Mouse (Mus musculus): Measurements from ENCODE around the gene Meis2. TPM values are rescaled to one million over a fixed set of nuclear protein-coding genes. Genes with fewer than 3 reads are reported as not detected.

Gene Meis2
- total RNA-seq, 1 experiment from 2014 or later: 159 TPM

DNA sequence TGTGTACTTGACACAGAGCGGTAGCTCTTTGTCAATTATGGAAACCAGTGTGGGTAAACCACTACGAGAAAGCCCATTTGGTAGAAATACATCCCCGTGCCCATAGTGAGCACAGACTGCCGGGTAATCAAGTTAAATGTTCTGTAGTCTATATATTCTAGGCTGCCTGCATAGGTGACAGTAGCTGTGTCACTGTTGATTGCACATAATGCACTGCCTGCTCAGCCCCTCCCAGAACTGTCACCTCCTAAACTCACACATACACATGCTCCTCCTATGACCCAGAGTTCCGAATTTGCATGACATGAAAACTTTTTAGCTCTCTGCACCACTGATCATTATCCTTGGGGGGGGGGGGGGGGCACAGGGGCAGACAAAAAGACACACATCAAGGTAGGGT is 65.1 kb downstream of the Meis2 start:
- no peak for DNase-seq

DNA sequence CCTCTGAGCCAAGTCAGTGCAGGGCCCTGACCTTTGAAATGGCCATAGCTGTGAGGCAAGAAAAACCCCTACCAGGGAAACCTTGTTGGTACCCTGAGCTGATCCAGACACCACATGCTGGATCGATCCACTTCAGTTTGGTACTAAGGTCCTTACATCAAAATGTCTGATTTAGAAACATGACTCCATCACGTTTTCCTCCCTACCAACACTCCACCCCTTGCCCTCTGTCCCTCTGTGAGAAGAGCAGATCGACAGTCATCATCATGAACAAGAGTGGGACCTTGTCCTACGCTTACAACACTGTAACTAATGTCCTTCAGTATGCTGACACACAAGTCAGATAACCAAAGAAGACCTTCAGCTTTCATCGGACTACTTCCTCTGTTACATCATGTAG is 66.8 kb downstream of the Meis2 start:
- peak; percentile 55 for DNase-seq

DNA sequence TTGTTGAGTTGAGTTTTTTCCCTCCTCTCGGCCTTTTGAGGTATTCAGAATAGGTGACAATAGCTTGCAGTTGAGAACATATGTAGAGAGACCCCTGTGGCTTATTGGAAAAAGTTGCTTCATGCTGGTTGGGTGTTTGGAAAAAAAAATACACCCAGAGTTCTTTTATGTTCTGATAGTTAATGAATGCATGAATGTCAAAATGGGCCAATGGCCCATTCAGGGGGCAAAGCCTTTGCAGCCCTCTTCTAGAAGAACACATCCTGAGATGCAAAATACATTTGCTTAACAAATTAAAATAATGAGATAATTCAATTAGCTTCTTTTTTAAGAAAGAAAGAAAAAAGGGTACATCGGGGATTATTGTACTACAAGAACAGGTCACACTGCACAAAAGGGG is 69.2 kb downstream of the Meis2 start:
- no peak for DNase-seq

DNA sequence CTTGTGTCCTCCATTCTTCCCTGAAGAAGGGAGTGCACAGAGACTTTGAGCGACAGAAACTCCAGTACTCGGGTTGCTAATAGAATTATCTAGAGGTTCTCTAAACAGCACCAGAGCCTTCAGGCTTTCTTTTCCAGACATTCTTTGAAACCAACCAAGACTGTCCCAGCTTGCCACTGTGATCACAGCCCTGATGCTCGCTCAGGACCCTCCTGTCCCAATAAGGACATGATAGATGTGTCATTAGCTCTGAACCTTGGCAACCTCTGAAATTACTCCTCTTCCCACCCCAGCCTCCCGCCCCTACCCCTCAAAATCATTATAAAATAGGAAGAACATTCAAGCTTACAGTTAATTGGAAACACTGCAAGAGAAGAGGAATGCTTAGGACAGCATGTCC is 71.8 kb downstream of the Meis2 start:
- DNase-seq: no peak

DNA sequence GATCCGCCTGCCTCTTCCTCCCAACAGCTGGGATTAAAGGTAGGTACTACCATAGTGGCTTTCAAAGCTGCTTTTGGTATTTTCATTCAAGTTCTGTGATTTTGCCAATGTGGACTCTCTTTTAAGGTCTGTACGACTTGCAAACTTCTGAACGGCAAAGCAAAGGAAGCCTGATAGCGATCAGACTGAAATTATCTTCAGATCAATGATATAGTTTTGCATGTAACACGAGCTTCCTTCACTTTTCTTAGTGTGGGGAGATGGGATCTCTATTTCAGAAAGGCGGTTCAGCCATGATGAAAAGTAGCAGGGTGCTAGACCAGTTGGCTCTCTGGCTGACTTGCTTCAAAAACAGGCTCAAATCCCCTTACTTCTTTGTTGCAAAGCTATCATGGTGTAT is 76.4 kb downstream of the Meis2 start:
- no peak for DNase-seq

DNA sequence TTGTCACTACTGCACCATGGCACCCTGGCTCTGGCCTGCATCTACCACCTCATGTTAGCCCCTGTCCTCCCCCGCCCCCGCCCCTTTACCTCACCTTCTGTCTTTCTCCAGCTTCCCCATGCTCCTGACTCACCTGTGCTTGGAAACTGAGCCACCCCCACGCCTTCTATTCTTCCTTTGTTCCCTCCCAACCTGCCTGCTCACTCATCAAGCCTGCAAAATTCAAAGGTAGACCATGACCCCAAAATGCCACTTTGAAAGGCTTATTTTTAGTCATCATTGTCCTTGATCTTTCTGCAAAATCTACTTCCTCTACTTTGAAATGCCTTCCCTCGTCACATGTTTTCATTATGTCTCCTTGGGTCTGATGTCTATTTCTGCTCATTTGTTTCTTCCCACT is 77.2 kb downstream of the Meis2 start:
- peak; percentile 43 for DNase-seq

DNA sequence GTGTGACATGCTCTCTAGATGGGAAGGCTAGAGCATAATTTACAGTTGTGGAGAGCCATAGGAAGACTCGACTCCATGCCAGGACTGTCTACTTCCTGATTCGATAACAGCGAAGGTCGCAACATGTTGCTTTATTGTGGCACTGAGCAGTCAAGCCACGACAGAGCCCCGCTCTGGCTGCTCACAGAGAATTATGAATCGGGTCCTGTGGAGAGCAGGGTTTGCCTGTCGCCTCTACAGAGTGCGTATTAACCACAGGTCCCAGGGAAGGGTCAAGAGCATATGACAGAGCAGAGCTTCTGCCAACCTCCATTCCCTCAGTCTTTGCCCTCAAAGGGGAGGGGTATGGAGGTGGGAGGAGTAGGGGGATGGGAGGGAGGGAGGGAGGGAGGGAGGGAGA is 80.7 kb downstream of the Meis2 start:
- DNase-seq: peak; percentile 67

DNA sequence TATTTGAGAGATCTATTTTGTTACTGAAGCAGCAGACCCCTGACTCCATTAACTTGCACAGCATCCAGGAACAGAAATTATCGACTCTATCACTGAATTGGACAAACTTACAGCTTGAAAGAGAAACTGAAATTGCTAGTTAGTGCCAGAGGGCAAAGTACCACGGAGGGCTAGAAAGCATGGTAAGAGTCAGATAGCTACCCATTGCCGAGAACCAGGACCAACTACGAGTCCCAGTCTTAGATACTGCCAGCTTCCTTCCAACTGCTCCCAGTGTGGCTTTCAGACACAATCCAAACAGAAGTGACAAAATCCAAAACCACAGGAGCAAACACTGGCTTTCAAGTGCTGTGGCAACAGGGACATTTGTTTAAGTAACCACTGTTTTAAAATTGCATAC is 81.2 kb downstream of the Meis2 start:
- no peak for DNase-seq

DNA sequence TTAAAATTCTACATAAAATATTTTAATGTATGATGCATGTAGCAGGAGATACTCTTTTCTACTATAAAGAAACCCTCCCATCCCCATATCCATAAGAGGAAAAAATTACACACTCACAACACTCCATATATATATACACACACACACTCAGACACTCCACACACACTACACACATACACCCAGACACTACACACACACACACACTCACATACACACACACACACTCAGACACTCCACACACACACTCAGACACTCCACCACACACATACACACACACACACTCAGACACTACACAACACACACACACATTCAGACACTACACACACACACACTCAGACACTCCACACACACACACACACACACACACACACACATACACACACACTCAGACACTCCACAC is 85.1 kb downstream of the Meis2 start:
- no peak for DNase-seq

DNA sequence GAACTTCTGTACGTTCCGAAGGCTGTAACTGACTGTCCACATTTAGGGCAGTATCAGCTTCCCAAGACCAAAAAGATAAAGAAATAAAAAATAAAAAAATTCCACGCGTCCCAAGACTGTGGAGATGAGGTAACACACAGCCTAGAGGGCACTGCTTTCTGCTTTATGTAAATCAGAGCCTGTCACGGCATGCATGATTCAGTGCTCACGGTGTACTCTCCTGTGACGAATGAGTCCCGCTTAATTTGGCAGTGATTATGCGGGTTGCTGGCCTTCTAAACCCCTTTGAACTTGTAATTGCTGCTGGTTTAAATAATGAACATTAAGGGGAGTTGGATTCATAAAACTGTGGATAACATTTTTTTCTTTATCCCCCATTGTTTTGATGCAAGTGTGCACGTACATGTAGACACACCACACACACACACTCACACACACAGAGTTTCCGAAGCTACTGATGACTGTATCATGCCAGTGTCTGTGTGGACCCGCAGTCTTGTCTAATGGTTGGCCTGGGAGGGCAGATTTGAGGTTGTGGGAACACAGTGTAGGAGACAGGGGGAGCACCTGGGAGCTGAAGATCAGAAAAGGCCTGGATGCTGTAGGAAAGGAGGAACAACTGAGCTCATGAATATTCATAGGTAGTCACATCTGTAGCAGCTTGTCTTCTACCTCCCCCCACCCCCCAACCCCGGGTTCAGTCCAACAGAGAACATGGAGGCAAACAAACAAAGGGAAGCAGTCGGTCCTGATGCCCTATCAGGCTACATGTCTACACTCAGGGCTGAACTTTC is 85.8 kb downstream of the Meis2 start:
- peak; percentile 55 for DNase-seq

DNA sequence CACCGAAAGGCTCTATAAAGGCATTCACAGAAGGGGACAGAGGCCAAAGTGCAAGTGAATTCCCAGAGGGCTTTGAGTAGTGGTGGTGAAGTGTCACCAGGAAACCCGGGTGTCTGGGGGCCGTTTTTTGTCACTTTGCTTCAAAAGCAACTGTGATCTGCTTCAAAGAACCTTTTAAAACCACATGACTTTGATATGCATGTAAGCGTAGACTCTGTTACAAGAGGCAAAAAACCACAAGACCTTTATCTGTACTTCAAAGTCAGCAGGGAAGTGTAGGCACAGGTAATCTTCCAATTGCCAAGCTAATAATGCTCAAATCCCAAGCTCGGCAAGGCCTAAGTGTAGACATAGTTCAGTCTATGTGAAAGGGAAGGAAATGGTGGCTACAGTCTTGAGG is 87.0 kb downstream of the Meis2 start:
- no peak for DNase-seq

DNA sequence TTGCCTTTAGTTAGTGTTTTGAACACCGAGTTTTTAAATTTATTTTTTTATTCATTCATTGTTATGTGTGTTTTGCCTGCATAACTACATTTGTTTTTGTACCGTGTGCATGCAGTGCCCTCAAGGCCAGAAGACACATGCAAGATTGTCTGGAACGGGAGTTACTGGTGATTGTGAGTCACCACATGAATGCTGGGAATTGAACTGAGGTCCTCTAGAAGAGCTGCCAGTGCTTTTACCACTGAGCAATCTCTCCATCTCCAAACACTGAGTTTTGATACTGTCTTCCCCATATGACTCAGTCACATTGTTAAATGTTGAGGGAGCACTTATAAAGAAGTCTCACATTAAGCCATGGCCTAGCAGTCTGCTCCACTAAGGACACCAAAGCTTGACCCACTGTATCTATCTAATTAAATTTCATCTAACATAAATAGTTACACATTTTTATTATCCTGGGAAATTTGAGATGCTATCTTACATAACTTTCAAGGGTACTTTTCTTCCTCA is 94.3 kb downstream of the Meis2 start:
- no peak for DNase-seq

DNA sequence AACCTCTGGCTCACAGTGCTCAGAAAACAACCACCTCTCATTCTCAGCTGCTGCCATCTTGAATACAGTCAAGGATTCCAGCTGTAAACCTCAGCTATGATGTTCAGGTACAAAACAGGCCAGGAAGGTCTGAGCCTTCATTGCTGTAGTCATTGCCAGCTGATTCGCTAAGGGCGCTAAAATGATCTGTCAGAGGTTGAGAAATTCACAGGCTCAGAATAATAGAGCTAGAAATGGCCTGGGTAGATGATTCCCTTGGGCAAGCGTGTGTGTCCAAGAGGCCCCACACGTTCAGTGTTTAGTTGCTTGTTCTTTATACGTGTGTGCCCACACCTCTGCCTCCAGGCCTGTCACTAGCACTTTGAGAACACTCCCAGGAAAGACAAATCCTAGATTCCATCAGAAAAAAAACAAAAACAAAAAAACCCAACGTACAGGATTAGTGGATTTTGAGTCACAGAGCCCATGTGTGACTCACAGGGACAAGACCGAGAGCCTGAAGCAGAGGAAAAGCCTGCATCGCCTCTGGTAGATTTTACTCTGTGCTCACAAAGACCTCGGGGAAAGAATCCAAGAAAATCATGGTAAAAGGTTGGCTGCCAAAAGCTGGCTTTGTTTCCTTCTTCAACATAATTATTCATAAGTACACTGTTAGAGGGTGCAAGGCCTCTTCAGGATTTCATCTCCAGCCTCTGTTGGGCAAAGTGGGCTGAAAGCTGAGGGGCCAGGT is 95.4 kb downstream of the Meis2 start:
- DNase-seq: peak; percentile 55

DNA sequence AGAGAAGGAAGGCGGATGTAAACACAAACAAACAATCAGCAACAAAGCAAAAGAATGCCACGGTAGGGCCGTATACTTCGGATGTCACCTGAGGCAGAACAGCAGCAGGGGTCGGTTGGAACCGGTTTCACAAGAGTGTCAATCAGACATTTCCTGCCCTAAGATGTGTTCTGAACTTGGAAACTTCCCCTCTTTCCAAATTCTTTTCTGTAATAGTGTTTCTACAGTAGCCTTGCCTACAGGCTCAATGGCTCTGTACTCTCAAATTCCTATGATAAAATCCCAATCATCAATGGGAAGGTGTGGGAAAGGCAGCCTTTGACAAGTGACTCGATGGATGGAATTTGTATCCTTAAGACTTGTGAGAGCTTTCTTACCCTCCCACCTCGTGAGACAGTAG is 96.4 kb downstream of the Meis2 start:
- DNase-seq: no peak

DNA sequence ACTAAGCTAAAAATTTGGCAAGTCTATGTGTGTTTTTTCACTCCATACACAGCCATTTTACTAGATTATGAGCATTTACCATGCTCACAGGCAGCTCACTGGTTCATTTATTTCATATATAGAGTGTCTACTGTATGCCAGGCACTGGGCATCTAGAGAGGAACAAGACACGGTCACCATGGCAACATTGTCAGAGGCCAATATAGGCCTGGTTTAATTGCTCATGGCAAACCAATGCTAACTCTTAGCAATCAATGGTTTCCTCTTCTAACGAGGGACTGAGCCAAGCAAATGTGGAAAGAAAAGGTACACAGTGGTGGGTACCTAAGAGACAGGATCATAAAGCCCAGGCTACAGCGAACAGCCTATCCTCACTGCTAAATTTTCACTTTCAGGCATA is 100.7 kb downstream of the Meis2 start:
- no peak for DNase-seq

DNA sequence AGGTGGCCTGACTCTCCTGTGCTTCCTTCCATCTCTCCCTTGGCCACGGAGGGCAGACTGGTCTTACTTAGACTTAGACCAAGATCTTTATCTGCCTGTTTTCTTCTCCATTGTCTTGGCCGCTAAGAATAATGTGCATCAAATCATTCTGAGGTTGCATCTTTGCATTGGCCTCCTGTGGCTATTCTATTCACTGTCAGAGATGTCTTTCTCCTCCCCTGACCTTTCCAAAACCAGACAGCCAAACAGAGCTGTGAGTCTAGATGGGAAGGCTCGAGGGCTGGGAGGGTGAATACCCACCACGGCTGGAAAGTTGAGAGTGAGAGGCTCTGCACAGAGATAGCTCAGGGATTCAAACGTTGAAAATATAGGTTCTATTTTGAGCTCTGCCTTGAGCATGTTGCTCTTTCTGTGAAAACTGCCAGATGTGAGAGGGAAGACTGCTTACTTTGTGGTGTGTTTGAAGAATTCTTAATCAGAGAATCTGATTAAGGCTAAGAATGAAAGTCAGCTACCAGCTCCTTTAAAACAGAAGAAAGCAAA is 102.3 kb downstream of the Meis2 start:
- no peak for DNase-seq

DNA sequence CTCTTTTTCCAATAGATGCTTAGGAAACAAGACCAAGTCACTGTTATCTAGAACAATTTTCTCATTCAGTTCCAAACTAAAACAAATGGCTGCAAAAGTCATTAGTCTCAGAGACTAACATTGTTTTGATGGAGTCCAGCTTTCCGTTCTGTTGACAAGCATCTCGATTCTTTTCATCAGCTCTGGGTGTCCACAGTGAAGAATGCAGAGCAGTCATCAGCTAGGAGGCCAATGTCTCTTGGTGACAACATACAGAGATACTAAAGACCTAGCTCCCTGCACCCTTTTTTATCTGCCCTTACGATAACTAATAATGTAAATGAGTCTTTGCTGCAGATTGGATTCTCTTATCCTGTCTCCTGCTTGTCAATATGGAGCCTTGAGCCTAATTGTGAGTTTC is 102.9 kb downstream of the Meis2 start:
- no peak for DNase-seq

DNA sequence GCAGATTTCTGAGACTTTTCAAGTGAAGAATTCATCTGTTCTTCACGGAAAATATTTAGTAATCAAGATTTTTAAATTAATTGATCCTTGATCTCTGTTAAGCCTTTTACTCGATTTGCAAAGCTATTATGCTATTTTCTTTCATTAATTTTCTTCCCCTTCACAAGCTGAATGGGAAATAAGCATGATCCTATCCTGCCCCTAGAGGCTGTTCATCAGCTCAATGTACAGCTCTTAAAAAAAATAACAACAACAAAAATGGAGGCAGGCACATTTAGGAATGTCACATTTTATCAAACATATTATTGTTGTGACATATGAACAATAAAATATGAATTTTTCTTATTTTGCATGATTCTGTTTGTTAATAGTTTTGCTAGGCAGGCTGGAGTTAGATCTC is 103.5 kb downstream of the Meis2 start:
- no peak for DNase-seq

DNA sequence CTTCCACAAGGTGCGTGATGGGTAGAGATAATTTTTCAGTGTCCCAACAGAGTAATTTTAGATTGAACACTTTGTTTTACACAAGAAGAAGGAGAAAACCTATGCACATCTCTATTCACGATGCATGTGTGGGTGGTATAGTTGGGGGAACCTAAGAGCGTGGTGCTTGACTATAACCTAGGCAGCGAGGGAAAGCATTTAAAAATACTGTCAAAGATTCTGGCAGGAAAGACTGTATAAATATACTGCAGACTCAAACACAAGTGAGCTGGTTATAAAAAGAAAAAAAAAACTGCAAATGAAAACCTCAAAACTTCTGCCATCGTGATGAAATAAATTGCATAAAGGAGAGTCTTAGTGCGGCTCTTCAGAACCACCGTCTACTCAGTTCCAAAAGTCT is 105.0 kb downstream of the Meis2 start:
- no peak for DNase-seq

DNA sequence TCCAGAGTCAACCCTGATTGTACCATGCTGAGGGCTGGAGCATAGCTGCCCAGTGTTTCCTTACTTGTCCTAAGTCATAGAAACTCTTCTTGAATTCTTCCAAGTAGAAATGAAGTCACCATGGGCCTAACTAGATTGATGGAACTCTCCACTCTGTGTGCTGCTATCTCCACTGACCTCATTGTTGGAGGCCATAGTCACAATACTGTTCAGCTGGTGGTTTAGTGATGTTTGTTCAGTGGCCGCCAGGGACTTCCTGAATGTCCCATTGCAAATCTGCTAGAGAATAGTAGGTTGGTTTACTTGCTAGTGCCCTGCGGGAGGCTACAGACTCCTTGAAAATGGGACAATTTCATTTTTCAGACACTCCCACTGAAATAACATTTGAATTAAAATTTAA is 108.9 kb downstream of the Meis2 start:
- peak; percentile 48 for DNase-seq

DNA sequence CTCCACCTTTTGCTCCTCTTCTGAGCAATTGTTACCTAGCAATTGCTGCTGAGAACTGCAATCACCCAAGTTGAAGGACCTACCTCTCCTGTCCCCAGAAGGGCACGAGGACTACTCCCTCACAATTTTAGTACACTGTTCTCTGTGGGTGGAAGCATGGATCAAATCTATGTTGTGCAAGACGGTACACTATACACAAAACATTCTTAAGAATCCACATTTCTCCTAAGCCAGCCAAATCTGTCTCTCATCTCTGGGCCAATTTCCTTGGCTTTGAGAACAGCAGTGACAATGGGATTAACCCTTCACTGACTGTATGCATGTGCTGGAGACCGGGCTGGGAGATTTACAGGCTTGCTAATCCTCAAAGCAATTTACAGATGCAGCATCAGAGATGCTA is 115.0 kb downstream of the Meis2 start:
- DNase-seq: no peak

DNA sequence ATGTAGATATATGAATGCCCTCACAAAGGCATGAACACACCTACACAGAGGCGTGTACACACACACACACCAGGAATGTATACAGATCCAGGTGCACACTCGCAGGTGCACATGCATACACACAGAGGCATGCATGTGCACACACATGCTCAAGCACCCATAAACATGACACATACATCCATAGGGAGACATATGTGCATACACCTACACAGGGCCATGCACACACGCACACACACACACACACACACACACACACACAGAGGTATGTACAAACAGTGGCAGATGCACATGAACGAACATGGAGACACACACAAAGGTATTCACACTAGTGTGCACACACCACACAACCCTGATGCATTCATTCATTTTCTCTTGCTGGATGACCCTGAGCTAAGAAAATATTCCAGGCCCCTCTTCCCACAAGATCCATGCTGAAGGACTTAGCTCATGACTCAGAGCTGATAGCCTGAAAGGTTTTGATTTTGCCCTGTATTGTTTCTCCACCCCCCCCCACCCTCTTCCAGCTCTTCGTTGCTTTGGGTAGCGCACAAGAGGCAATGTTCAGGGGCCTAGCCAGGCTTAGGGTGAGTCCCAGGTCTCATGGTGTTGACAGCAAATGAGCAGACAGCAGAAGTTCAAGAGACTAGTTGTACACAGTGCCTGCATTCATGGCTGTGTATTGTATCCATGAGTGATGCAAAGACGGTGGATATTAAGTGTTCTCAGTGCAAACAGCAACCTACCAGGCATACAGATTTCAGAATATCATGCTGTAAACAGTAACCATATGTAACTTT is 116.8 kb downstream of the Meis2 start:
- DNase-seq: no peak

Measured in adrenal gland, postnatal 14 days (tissue).